Mouse (Mus musculus) limb, embryonic 11.5 days (tissue): ENCODE measurements at regions not wholly inside any gene's neighbourhood (a gene's known extent, or its start where the extent isn't known, plus 50 kb on each side); places are given as distances from the start of the nearest gene placed in this dataset.

Experiments
- ATAC-seq: fragments of 200-750 bp; cut with Nextera tagmentation; 2 replicates; pipeline ENCODE4 v1.8.0; 2017; ENCODE audit warnings: low read depth; ENCODE audit not compliant: insufficient number of reproducible peaks, low FRiP score, low TSS enrichment
- DNase-seq: peaks from one replicate; pipeline ENCODE4 v3.0.0-alpha.2; 2015; ENCODE audit warnings: low spot score
- H3K27ac ChIP-seq: fragments of 300-500 bp; sonication (generic); replicated peaks from 2 replicates; pipeline ENCODE4 v1.5.1; 2014; ENCODE audit warnings: low read depth, mild to moderate bottlenecking, low read length
- H3K27me3 ChIP-seq: fragments of 300-500 bp; sonication (generic); 2 replicates; pipeline ENCODE4 v1.6.1; 2014; ENCODE audit warnings: mild to moderate bottlenecking, low read length, mixed read lengths; ENCODE audit not compliant: control insufficient read depth, insufficient read depth
- H3K36me3 ChIP-seq: fragments of 300-500 bp; sonication (generic); 2 replicates; pipeline ENCODE4 v1.6.1; 2014; ENCODE audit warnings: mild to moderate bottlenecking, low read length, moderate library complexity, mixed read lengths; ENCODE audit not compliant: control insufficient read depth, insufficient read depth
- H3K4me1 ChIP-seq: fragments of 300-500 bp; sonication (generic); 2 replicates; pipeline ENCODE4 v1.6.1; 2014; ENCODE audit warnings: low read length, mixed read lengths; ENCODE audit not compliant: control insufficient read depth, insufficient read depth
- H3K4me2 ChIP-seq: fragments of 300-500 bp; sonication (generic); 2 replicates; pipeline ENCODE4 v1.6.1; 2014; ENCODE audit warnings: low read depth, mild to moderate bottlenecking, moderate library complexity; ENCODE audit not compliant: severe bottlenecking
- H3K4me3 ChIP-seq: fragments of 300-500 bp; sonication (generic); 2 replicates; pipeline ENCODE4 v1.5.1; 2014; ENCODE audit warnings: low read depth, low read length
- H3K9ac ChIP-seq: fragments of 300-500 bp; sonication (generic); 2 replicates; pipeline ENCODE4 v1.6.1; 2014; ENCODE audit warnings: mild to moderate bottlenecking, low read length
- H3K9me3 ChIP-seq: fragments of 300-500 bp; sonication (generic); 2 replicates; pipeline ENCODE4 v1.6.1; 2016; ENCODE audit warnings: low read length; ENCODE audit not compliant: control insufficient read depth
- WGBS: fragments of 180-500 bp; shearing (Covaris S2); extraction: QIAGEN DNeasy Blood & Tissue Kit; methylation state at CpG from one replicate; pipeline ENCODE4 v1.1.7; 2014; 5-methylcytosine and 5-hydroxymethylcytosine counted together

GRCm38 (mm10) chr11:56351231-56351630 lies 310.4 kb upstream of the Nmur2 start:
- Histone ChIP-seq H3K4me2 (no peak overlapping the region), H3K27me3 (no peaks in the 10 kb centered on the region), H3K4me3 (no peak overlapping the region), H3K9ac (no peak overlapping the region), H3K4me1 (no peaks in the 10 kb centered on the region), H3K9me3 (no peaks in the 10 kb centered on the region), H3K36me3 (no peaks in the 10 kb centered on the region), H3K27ac (no peak overlapping the region)
- DNase-seq (no peak), ATAC-seq (no peak)
- WGBS = 83% methylated on average over 1 of the region's 1 CpGs

- no peak overlapping the region for H3K4me2 ChIP-seq
- H3K4me3 ChIP-seq = no peak overlapping the region
- ATAC-seq = no peak
- no peaks in the 10 kb centered on the region for H3K9me3 ChIP-seq
- no peak overlapping the region for H3K27ac ChIP-seq
- DNase-seq = no peak
- no peaks in the 10 kb centered on the region for H3K36me3 ChIP-seq
- no peaks in the 10 kb centered on the region for H3K27me3 ChIP-seq
- no peak overlapping the region for H3K9ac ChIP-seq
- no peaks in the 10 kb centered on the region for H3K4me1 ChIP-seq
- WGBS = 84% methylated on average over 3 of the region's 3 CpGs
These were observed 309.0 kb upstream of the Nmur2 start for GRCm38 (mm10) chr11:56349766-56350165.

GRCm38 (mm10) chr11:56348408-56348807 lies 307.6 kb upstream of the Nmur2 start:
- no peaks in the 10 kb centered on the region for H3K36me3 ChIP-seq
- H3K27ac ChIP-seq = no peak overlapping the region
- 91% methylated on average over 5 of the region's 5 CpGs for WGBS
- H3K4me2 ChIP-seq = no peak overlapping the region
- no peak overlapping the region for H3K9ac ChIP-seq
- no peaks in the 10 kb centered on the region for H3K4me1 ChIP-seq
- ATAC-seq (no peak), DNase-seq (no peak)
- H3K9me3 ChIP-seq = no peaks in the 10 kb centered on the region
- H3K4me3 ChIP-seq = no peak overlapping the region
- no peaks in the 10 kb centered on the region for H3K27me3 ChIP-seq

GRCm38 (mm10) chr11:56343083-56343482 lies 302.3 kb upstream of the Nmur2 start:
- no peaks in the 10 kb centered on the region for H3K36me3 ChIP-seq
- DNase-seq (no peak), ATAC-seq (no peak)
- H3K27ac ChIP-seq = no peak overlapping the region
- H3K9ac ChIP-seq = no peak overlapping the region
- H3K4me2 ChIP-seq = no peak overlapping the region
- no peaks in the 10 kb centered on the region for H3K9me3 ChIP-seq
- H3K27me3 ChIP-seq = no peaks in the 10 kb centered on the region
- H3K4me1 ChIP-seq = no peaks in the 10 kb centered on the region
- 83% methylated on average over 5 of the region's 5 CpGs for WGBS
- no peak overlapping the region for H3K4me3 ChIP-seq

GRCm38 (mm10) chr11:56341731-56342130 lies 300.9 kb upstream of the Nmur2 start:
- 70% methylated on average over 1 of the region's 1 CpGs for WGBS
- ATAC-seq = no peak

GRCm38 (mm10) chr11:56341040-56341439 lies 300.2 kb upstream of the Nmur2 start:
- Histone ChIP-seq H3K4me1 (no peaks in the 10 kb centered on the region), H3K36me3 (no peaks in the 10 kb centered on the region), H3K9ac (no peak overlapping the region), H3K9me3 (no peaks in the 10 kb centered on the region), H3K4me3 (no peak overlapping the region), H3K4me2 (no peak overlapping the region), H3K27ac (no peak overlapping the region), H3K27me3 (no peaks in the 10 kb centered on the region)
- DNase-seq = no peak
- 84% methylated on average over 2 of the region's 2 CpGs for whole genome bisulfite sequencing
- no peak for ATAC-seq

More at GRCm38 (mm10) chr11:56341731-56342130, 300.9 kb upstream of the Nmur2 start:
- Histone ChIP-seq H3K4me3 (no peak overlapping the region), H3K36me3 (no peaks in the 10 kb centered on the region), H3K27ac (no peak overlapping the region), H3K4me1 (no peaks in the 10 kb centered on the region), H3K27me3 (no peaks in the 10 kb centered on the region), H3K9me3 (no peaks in the 10 kb centered on the region), H3K4me2 (no peak overlapping the region), H3K9ac (no peak overlapping the region)
- DNase-seq = no peak

GRCm38 (mm10) chr11:56338511-56338910 lies 297.7 kb upstream of the Nmur2 start:
- Histone ChIP-seq H3K27me3 (no peaks in the 10 kb centered on the region), H3K4me2 (no peak overlapping the region), H3K9ac (no peak overlapping the region), H3K4me3 (no peak overlapping the region), H3K27ac (no peak overlapping the region), H3K4me1 (no peaks in the 10 kb centered on the region), H3K36me3 (no peaks in the 10 kb centered on the region), H3K9me3 (no peaks in the 10 kb centered on the region)
- ATAC-seq = no peak
- no peak for DNase-seq
- 82% methylated on average over 2 of the region's 2 CpGs for WGBS

- ATAC-seq (no peak), DNase-seq (no peak)
- Histone ChIP-seq H3K27me3 (no peaks in the 10 kb centered on the region), H3K27ac (no peak overlapping the region), H3K9me3 (no peaks in the 10 kb centered on the region), H3K9ac (no peak overlapping the region), H3K4me3 (no peak overlapping the region), H3K36me3 (no peaks in the 10 kb centered on the region), H3K4me1 (no peaks in the 10 kb centered on the region), H3K4me2 (no peak overlapping the region)
These were observed 295.1 kb upstream of the Nmur2 start for GRCm38 (mm10) chr11:56335937-56336336.

GRCm38 (mm10) chr11:56320293-56320692 lies 279.5 kb upstream of the Nmur2 start:
- H3K4me2 ChIP-seq = no peak overlapping the region
- ATAC-seq = no peak
- DNase-seq = no peak
- H3K4me1 ChIP-seq = no peaks in the 10 kb centered on the region
- H3K9ac ChIP-seq = no peak overlapping the region
- no peaks in the 10 kb centered on the region for H3K36me3 ChIP-seq
- 91% methylated on average over 3 of the region's 3 CpGs for WGBS
- H3K9me3 ChIP-seq = no peaks in the 10 kb centered on the region
- H3K27ac ChIP-seq = no peak overlapping the region
- H3K4me3 ChIP-seq = no peak overlapping the region
- H3K27me3 ChIP-seq = no peaks in the 10 kb centered on the region
